Mouse (Mus musculus): ENCODE measurements around the gene Maff. TPM values are rescaled to one million over a fixed set of nuclear protein-coding genes. Genes with fewer than 3 reads are reported as not detected.

The Maff gene
- polyA plus RNA-seq, 1 experiment: 0.55 TPM

DNA sequence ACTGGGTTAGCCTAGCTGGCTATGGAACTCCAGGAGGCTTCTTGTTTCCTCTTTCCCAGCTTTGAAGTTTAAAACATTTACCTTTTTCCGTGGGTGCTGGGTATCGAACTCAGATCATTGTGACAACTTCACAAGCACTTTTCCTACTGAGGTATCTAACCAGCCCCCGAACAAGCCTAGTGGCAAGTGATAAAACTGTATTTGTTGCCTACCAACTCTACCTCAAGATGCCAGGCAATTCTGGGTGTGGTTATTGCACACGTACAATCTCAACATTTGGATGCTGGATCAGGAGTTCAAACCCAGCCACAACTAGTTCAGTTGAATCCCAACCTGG lies 17.5 kb upstream of the Maff start:
- Histone ChIP-seq H3K4me3 (replicated peaks) (peak overlapping the region; percentile 95), H3K36me3 (ENCODE audit: control insufficient read depth) (peaks cover 6% of the 10 kb centered on the region), H3K4me1 (ENCODE audit: control insufficient read depth) (peaks cover 62% of the 10 kb centered on the region), H3K27me3 (ENCODE audit: control insufficient read depth) (no peaks in the 10 kb centered on the region), H3K9me3 (ENCODE audit: control insufficient read depth, low read length) (peaks cover 4% of the 10 kb centered on the region)
- TF ChIP-seq GATA1 (IDR thresholded peaks at IDR 0.05; ENCODE audit: low read length) (no peak), TAL1 (IDR thresholded peaks at IDR 0.05; ENCODE audit: low read length) (no peak)

- Histone ChIP-seq H3K36me3 (ENCODE audit: control insufficient read depth) (peaks cover 4% of the 10 kb centered on the region), H3K4me3 (replicated peaks) (no peak overlapping the region), H3K9me3 (ENCODE audit: control insufficient read depth, low read length) (peaks cover 4% of the 10 kb centered on the region), H3K27me3 (ENCODE audit: control insufficient read depth) (no peaks in the 10 kb centered on the region), H3K4me1 (ENCODE audit: control insufficient read depth) (peaks cover 62% of the 10 kb centered on the region)
- no peak for TF ChIP-seq GATA1 (IDR thresholded peaks at IDR 0.05; ENCODE audit: low read length)
- no peak for TF ChIP-seq TAL1 (IDR thresholded peaks at IDR 0.05; ENCODE audit: low read length)
Observed at GRCm38 (mm10) chr15:79329346-79329978, 17.0 kb upstream of the Maff start.

- no peak for TF ChIP-seq GATA1 (IDR thresholded peaks at IDR 0.05; ENCODE audit: low read length)
- no peaks in the 10 kb centered on the region for H3K27me3 ChIP-seq (ENCODE audit: control insufficient read depth)
- H3K36me3 ChIP-seq (ENCODE audit: control insufficient read depth): no peaks in the 10 kb centered on the region; the same call in 1 of the 2 replicates
- H3K4me1 ChIP-seq (ENCODE audit: control insufficient read depth): peaks cover 57% of the 10 kb centered on the region
- peaks cover 4% of the 10 kb centered on the region for H3K9me3 ChIP-seq (ENCODE audit: control insufficient read depth, low read length)
- no peak overlapping the region for H3K4me3 ChIP-seq (replicated peaks)
Observed at GRCm38 (mm10) chr15:79329979-79330363, 16.4 kb upstream of the Maff start.

DNA sequence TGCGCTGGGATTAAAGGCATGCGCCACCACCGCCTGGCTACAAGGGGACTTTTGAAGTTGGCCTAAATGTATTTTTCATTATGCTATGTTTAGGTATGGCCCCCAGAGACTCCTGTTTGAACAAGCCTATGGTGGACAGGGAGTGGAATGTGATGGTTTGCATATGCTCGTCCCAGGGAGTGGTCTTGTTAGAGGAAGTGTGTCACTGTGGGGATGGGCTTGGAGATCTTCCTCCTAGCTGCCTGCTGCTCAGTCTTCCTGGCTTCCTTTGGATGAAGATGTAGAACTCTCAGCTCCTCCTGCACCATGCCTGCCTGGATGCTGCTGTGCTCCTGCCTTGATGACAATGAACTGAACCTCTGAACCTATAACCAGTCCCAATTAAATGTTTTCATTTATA lies 15.9 kb upstream of the Maff start:
- Histone ChIP-seq H3K4me1 (ENCODE audit: control insufficient read depth) (peaks cover 51% of the 10 kb centered on the region), H3K27me3 (ENCODE audit: control insufficient read depth) (no peaks in the 10 kb centered on the region; the same call in 1 of the 2 replicates)

DNA sequence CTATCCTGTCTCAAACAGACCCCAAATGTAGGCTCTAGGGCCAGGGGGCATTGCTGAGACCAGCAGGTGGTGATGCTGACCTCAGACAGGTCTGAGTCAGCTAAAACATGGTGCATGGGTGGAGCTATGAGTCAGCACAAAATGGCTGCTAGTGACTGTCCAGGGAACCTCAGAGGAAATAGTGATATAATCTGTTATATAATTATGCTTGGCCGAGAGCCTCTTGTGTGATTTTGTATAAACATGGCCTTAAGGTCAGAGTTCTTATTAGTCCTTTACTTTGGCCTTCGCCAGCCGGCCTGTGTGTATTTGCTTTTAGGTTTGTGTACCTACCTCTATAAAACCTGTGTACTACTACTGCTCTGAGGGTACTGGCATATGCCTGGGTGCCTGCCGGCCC lies 13.0 kb upstream of the Maff start:
- TF ChIP-seq TAL1 (IDR thresholded peaks at IDR 0.05; ENCODE audit: low read length) (no peak), GATA1 (IDR thresholded peaks at IDR 0.05; ENCODE audit: low read length) (no peak)
- Histone ChIP-seq H3K4me1 (ENCODE audit: control insufficient read depth) (peaks cover 24% of the 10 kb centered on the region), H3K27me3 (ENCODE audit: control insufficient read depth) (peaks cover 5% of the 10 kb centered on the region), H3K9me3 (ENCODE audit: control insufficient read depth, low read length) (peaks cover 6% of the 10 kb centered on the region), H3K36me3 (ENCODE audit: control insufficient read depth) (no peaks in the 10 kb centered on the region), H3K4me3 (replicated peaks) (no peak overlapping the region)

More for the DNA sequence above, 15.9 kb upstream of the Maff start:
- TF ChIP-seq TAL1 (IDR thresholded peaks at IDR 0.05; ENCODE audit: low read length): no peak
- no peak for TF ChIP-seq GATA1 (IDR thresholded peaks at IDR 0.05; ENCODE audit: low read length)
- Histone ChIP-seq H3K9me3 (ENCODE audit: control insufficient read depth, low read length) (peaks cover 4% of the 10 kb centered on the region), H3K36me3 (ENCODE audit: control insufficient read depth) (no peaks in the 10 kb centered on the region), H3K4me3 (replicated peaks) (no peak overlapping the region)

GRCm38 (mm10) chr15:79335061-79335655 lies 11.3 kb upstream of the Maff start:
- no peak overlapping the region for H3K4me3 ChIP-seq (replicated peaks)

GRCm38 (mm10) chr15:79338978-79339377 lies 7.4 kb upstream of the Maff start:
- Histone ChIP-seq H3K27me3 (ENCODE audit: control insufficient read depth) (peaks cover 15% of the 10 kb centered on the region), H3K4me3 (replicated peaks) (no peak overlapping the region), H3K36me3 (ENCODE audit: control insufficient read depth) (no peaks in the 10 kb centered on the region), H3K9me3 (ENCODE audit: control insufficient read depth, low read length) (peaks cover 6% of the 10 kb centered on the region), H3K4me1 (ENCODE audit: control insufficient read depth) (peaks cover 2% of the 10 kb centered on the region)
- TF ChIP-seq GATA1 (IDR thresholded peaks at IDR 0.05; ENCODE audit: low read length) (no peak), TAL1 (IDR thresholded peaks at IDR 0.05; ENCODE audit: low read length) (no peak)

More at GRCm38 (mm10) chr15:79335061-79335655, 11.3 kb upstream of the Maff start:
- Histone ChIP-seq H3K9me3 (ENCODE audit: control insufficient read depth, low read length) (peaks cover 10% of the 10 kb centered on the region), H3K4me1 (ENCODE audit: control insufficient read depth) (peaks cover 14% of the 10 kb centered on the region), H3K27me3 (ENCODE audit: control insufficient read depth) (peaks cover 15% of the 10 kb centered on the region), H3K36me3 (ENCODE audit: control insufficient read depth) (no peaks in the 10 kb centered on the region)
- no peak for TF ChIP-seq GATA1 (IDR thresholded peaks at IDR 0.05; ENCODE audit: low read length)
- TF ChIP-seq TAL1 (IDR thresholded peaks at IDR 0.05; ENCODE audit: low read length): no peak

DNA sequence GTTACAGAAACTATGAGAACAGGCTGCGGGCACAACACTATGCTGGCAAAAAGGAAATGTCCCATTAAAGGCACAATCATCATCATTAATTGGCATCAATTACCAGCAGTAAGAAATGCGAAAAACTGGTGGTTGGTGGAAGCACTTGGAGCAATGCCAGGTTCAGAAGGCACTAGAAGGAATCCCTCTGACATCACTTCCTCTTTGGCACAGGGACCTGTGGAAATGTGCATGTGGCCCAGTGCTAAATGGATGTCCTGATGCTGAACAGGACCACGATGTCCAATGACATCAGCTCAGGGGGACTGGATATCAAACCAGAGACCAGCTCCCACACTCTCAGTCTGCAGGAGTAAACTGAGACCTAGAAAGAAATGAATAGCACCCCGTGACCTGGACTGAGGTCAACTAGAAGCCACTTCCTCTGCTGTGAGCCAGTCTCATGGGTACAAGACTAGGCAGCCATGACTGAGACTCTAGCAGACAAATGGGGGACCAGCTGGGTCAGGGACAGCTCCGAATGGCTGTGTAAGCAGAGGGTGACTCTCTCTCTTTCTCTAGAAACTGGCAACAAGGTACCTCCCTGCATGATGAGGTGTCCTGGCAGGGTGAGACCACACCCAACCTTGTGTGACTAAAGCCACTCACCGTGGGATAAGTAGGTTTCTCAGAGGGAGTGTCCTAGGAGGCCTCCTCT lies 3.6 kb upstream of the Maff start:
- Histone ChIP-seq H3K4me1 (ENCODE audit: control insufficient read depth) (peaks cover 10% of the 10 kb centered on the region), H3K9me3 (ENCODE audit: control insufficient read depth, low read length) (peaks cover 6% of the 10 kb centered on the region), H3K27me3 (ENCODE audit: control insufficient read depth) (peaks cover 33% of the 10 kb centered on the region), H3K4me3 (replicated peaks) (no peak overlapping the region), H3K36me3 (ENCODE audit: control insufficient read depth) (no peaks in the 10 kb centered on the region)
- TF ChIP-seq TAL1 (IDR thresholded peaks at IDR 0.05; ENCODE audit: low read length) (no peak), GATA1 (IDR thresholded peaks at IDR 0.05; ENCODE audit: low read length) (no peak)

DNA sequence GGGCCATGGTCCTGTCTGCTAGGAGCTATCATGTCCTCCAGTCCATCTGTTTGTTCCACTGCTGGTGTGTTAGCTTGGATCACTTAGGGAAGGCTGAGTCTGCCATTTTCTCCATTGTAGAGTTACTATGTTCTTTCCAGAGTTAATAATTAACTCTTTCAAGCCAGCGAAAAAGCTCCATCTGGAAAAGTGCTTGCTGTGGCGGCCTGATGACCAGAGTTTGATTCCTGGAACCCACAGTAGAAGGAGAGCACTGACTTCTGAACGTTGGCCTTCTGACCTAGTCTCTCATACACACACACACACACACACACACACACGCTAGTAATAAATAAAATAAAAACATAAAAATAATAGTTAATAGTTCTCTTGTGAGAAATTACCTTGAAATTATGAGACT lies 1.8 kb upstream of the Maff start:
- Histone ChIP-seq H3K27me3 (ENCODE audit: control insufficient read depth) (peaks cover 38% of the 10 kb centered on the region), H3K9me3 (ENCODE audit: control insufficient read depth, low read length) (no peaks in the 10 kb centered on the region), H3K4me1 (ENCODE audit: control insufficient read depth) (peaks cover 21% of the 10 kb centered on the region), H3K4me3 (replicated peaks) (no peak overlapping the region), H3K36me3 (ENCODE audit: control insufficient read depth) (no peaks in the 10 kb centered on the region)
- TF ChIP-seq TAL1 (IDR thresholded peaks at IDR 0.05; ENCODE audit: low read length) (no peak), GATA1 (IDR thresholded peaks at IDR 0.05; ENCODE audit: low read length) (no peak)
